Mouse (Mus musculus) neural tube, embryonic 12.5 days (tissue): ENCODE data around the gene Tmem115. TPM values are rescaled to one million over a fixed set of nuclear protein-coding genes. Genes with fewer than 3 reads are reported as not detected.

ENCODE experiments used
- ATAC-seq: fragments of 200-750 bp; cut with Nextera tagmentation; 2 replicates; pipeline ENCODE4 v1.8.0; 2017; ENCODE audit warnings: low read depth, mild to moderate bottlenecking, moderate TSS enrichment, moderate library complexity; ENCODE audit not compliant: low FRiP score
- H3K27ac ChIP-seq: fragments of 300-500 bp; sonication (generic); 2 replicates; pipeline ENCODE4 v1.5.1; 2016
- H3K27me3 ChIP-seq: fragments of 300-500 bp; sonication (generic); replicated peaks from 2 replicates; pipeline ENCODE4 v1.6.1; 2016; ENCODE audit warnings: mild to moderate bottlenecking
- H3K36me3 ChIP-seq: fragments of 300-500 bp; sonication (generic); 2 replicates; pipeline ENCODE4 v1.6.1; 2016; ENCODE audit warnings: mild to moderate bottlenecking
- H3K4me1 ChIP-seq: fragments of 300-500 bp; sonication (generic); 2 replicates; pipeline ENCODE4 v1.6.1; 2016
- H3K4me2 ChIP-seq: fragments of 300-500 bp; sonication (generic); replicated peaks from 2 replicates; pipeline ENCODE4 v1.6.1; 2016; ENCODE audit warnings: mild to moderate bottlenecking
- H3K4me3 ChIP-seq: fragments of 300-500 bp; sonication (generic); 2 replicates; pipeline ENCODE4 v1.5.1; 2016
- H3K9ac ChIP-seq: fragments of 300-500 bp; sonication (generic); 2 replicates; pipeline ENCODE4 v1.6.1; 2016; ENCODE audit warnings: mild to moderate bottlenecking
- H3K9me3 ChIP-seq: fragments of 300-500 bp; sonication (generic); 2 replicates; pipeline ENCODE4 v1.6.1; 2016; ENCODE audit warnings: mild to moderate bottlenecking
- WGBS: fragments of 180-500 bp; shearing (Covaris S2); methylation state at CpG from one replicate; pipeline ENCODE4 v1.1.7; 2016; 5-methylcytosine and 5-hydroxymethylcytosine counted together
- polyA plus RNA-seq: library from polyadenylated mRNA; unstranded; fragments of >200 nt; fragmentation: Nextera tagmentation; extraction: Ambion mirVana; gene quantifications from 2 replicates; pipeline ENCODE4 v1.2.1, GENCODE M21; 2016

Gene Tmem115
- polyA plus RNA-seq, 1 experiment from 2014 or later = 48.4 TPM

- Histone ChIP-seq H3K4me3 (no peak overlapping the region), H3K36me3 (peaks cover 32% of the 10 kb centered on the region), H3K27me3 (peaks cover 9% of the 10 kb centered on the region), H3K4me2 (no peak overlapping the region), H3K27ac (no peak overlapping the region), H3K4me1 (peaks cover 34% of the 10 kb centered on the region), H3K9me3 (no peaks in the 10 kb centered on the region), H3K9ac (no peak overlapping the region)
- 96% methylated on average over 17 of the region's 17 CpGs for WGBS
- no peak for ATAC-seq
Observed at GRCm38 (mm10) chr9:107544196-107544700, 10.5 kb downstream of the Tmem115 start.

DNA sequence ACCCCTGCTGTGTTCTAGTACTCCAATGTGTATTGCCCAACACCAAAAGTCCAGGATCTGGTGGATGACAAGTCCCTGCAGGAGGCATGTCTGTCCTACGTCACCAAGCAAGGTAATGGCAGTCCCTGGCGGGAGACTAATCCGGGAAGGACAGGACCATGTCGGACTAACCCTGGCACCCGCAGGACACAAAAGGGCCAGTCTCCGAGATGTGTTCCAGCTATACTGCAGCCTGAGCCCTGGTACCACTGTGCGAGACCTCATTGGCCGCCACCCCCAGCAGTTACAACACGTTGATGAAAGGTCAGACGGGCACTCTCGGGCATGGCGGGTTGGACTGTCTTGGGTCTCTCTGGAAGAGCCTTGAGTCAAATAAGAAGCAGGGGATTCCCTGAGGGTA is 11.0 kb downstream of the Tmem115 start:
- H3K27ac ChIP-seq = no peak overlapping the region
- no peak for ATAC-seq
- H3K4me1 ChIP-seq = peaks cover 34% of the 10 kb centered on the region
- peaks cover 14% of the 10 kb centered on the region for H3K27me3 ChIP-seq
- no peaks in the 10 kb centered on the region for H3K9me3 ChIP-seq
- H3K36me3 ChIP-seq = peaks cover 27% of the 10 kb centered on the region
- no peak overlapping the region for H3K4me2 ChIP-seq
- H3K4me3 ChIP-seq = no peak overlapping the region
- H3K9ac ChIP-seq = no peak overlapping the region
- 92% methylated on average over 12 of the region's 12 CpGs for WGBS

- peaks cover 34% of the 10 kb centered on the region for H3K4me1 ChIP-seq
- H3K4me3 ChIP-seq = no peak overlapping the region
- H3K27me3 ChIP-seq = peaks cover 19% of the 10 kb centered on the region
- H3K9me3 ChIP-seq = no peaks in the 10 kb centered on the region
- H3K4me2 ChIP-seq = no peak overlapping the region
- 87% methylated on average over 10 of the region's 10 CpGs for WGBS
- H3K9ac ChIP-seq = no peak overlapping the region
- peaks cover 23% of the 10 kb centered on the region for H3K36me3 ChIP-seq
- no peak for ATAC-seq
- H3K27ac ChIP-seq = no peak overlapping the region
Observed at GRCm38 (mm10) chr9:107545199-107545598, 11.5 kb downstream of the Tmem115 start.

DNA sequence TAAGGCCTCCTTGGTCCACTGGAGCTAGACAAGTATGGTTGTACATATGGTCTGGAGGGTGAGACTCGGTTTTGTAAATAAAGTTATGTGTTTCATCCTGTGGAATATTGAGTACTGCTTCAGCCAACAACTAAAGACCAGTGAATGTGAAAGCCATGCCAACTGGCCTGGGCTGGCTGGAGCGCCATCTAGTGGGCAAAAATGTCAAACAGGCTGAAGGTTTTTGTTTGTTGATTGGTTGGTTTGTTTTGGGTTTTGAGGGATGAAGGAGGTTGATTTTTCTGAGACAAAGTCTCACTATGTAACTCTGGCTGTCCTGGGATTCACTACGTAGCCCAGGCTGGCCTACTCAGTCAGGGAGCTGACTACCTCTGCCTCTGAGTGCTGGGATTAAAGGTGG is 11.9 kb downstream of the Tmem115 start:
- Histone ChIP-seq H3K27ac (no peak overlapping the region), H3K4me2 (no peak overlapping the region), H3K27me3 (peaks cover 23% of the 10 kb centered on the region), H3K4me3 (no peak overlapping the region), H3K9ac (no peak overlapping the region), H3K36me3 (peaks cover 21% of the 10 kb centered on the region), H3K9me3 (no peaks in the 10 kb centered on the region), H3K4me1 (peaks cover 34% of the 10 kb centered on the region)
- 9% methylated on average over 3 of the region's 3 CpGs for WGBS
- no peak for ATAC-seq

GRCm38 (mm10) chr9:107547026-107547425 is 13.3 kb downstream of the Tmem115 start, which contains the start of gene Zmynd10:
Gene Zmynd10, plus strand, starts transcription at chr9:107547298.
- Histone ChIP-seq H3K9me3 (no peaks in the 10 kb centered on the region), H3K4me3 (no peak within 1 kb of the TSS), H3K36me3 (peaks cover 21% of the 10 kb centered on the region), H3K27ac (no peak within 1 kb of the TSS), H3K9ac (0 out of 2 replicates have a peak within 1 kb of the TSS, but pooled peaks have one; percentile 13), H3K4me1 (peaks cover 37% of the 10 kb centered on the region), H3K27me3 (peaks cover 37% of the 10 kb centered on the region), H3K4me2 (peak within 1 kb of the TSS; percentile 54)
- peak; percentile 57 for ATAC-seq
- WGBS = 4% methylated on average over 20 of the region's 20 CpGs

- 84% methylated on average over 5 of the region's 5 CpGs for WGBS
Observed at GRCm38 (mm10) chr9:107547957-107548356, 14.2 kb downstream of the Tmem115 start.

DNA sequence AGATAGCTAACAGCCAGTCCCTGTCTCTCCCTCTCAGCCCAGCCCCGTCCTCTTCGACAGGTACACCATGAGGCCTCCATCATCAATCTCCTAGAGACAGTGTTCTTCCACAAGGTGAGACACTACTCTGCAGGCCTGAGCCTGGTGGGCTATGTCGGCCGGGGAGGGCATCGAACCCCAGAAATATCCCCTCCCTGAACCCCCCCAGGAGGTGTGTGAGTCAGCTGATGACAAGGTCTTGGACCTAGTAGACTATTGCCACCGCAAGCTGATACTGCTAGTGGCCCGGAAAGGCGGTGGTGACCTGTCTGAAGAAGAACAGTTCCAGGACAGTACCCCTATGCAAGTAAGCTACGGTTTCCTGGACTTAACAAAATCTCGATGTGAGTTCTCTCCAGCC is 15.1 kb downstream of the Tmem115 start:
- peaks cover 40% of the 10 kb centered on the region for H3K4me1 ChIP-seq
- ATAC-seq = no peak
- H3K27me3 ChIP-seq = peaks cover 48% of the 10 kb centered on the region

More at GRCm38 (mm10) chr9:107547957-107548356, 14.2 kb downstream of the Tmem115 start:
- H3K9ac ChIP-seq = no peak overlapping the region
- H3K4me3 ChIP-seq = no peak overlapping the region
- no peak overlapping the region for H3K4me2 ChIP-seq
- H3K9me3 ChIP-seq = no peaks in the 10 kb centered on the region
- H3K27ac ChIP-seq = no peak overlapping the region
- peaks cover 33% of the 10 kb centered on the region for H3K4me1 ChIP-seq
- H3K36me3 ChIP-seq = peaks cover 21% of the 10 kb centered on the region
- H3K27me3 ChIP-seq = peaks cover 46% of the 10 kb centered on the region
- no peak for ATAC-seq

GRCm38 (mm10) chr9:107549297-107550074 is 15.7 kb downstream of the Tmem115 start:
- H3K36me3 ChIP-seq = peaks cover 8% of the 10 kb centered on the region
- H3K9ac ChIP-seq = no peak overlapping the region
- H3K9me3 ChIP-seq = no peaks in the 10 kb centered on the region
- no peak overlapping the region for H3K27ac ChIP-seq
- H3K27me3 ChIP-seq = peaks cover 48% of the 10 kb centered on the region
- H3K4me1 ChIP-seq = peaks cover 43% of the 10 kb centered on the region
- no peak for ATAC-seq
- H3K4me3 ChIP-seq = no peak overlapping the region
- 91% methylated on average over 20 of the region's 20 CpGs for whole genome bisulfite sequencing
- H3K4me2 ChIP-seq = no peak overlapping the region

More for the DNA sequence above, 15.1 kb downstream of the Tmem115 start:
- Histone ChIP-seq H3K27ac (no peak overlapping the region), H3K36me3 (peaks cover 15% of the 10 kb centered on the region), H3K9ac (no peak overlapping the region), H3K4me2 (no peak overlapping the region), H3K9me3 (no peaks in the 10 kb centered on the region), H3K4me3 (no peak overlapping the region)
- WGBS = 91% methylated on average over 10 of the region's 10 CpGs

GRCm38 (mm10) chr9:107550491-107551116 is 16.9 kb downstream of the Tmem115 start:
- Histone ChIP-seq H3K27me3 (peaks cover 48% of the 10 kb centered on the region), H3K27ac (no peak overlapping the region), H3K4me2 (peak overlapping the region; percentile 73)

GRCm38 (mm10) chr9:107551117-107551889 is 17.6 kb downstream of the Tmem115 start, which contains the start of gene Rassf1:
Gene Rassf1, plus strand, starts transcription at chr9:107551555.
- Histone ChIP-seq H3K9ac (peak within 1 kb of the TSS; percentile 55), H3K36me3 (no peaks in the 10 kb centered on the region), H3K4me3 (peak within 1 kb of the TSS; percentile 35), H3K4me2 (peak within 1 kb of the TSS; percentile 73), H3K27ac (no peak within 1 kb of the TSS), H3K4me1 (peaks cover 55% of the 10 kb centered on the region), H3K27me3 (peaks cover 48% of the 10 kb centered on the region), H3K9me3 (no peaks in the 10 kb centered on the region)
- ATAC-seq = no peak
- WGBS = under 1% methylated on average over 62 of the region's 63 CpGs

More at GRCm38 (mm10) chr9:107550491-107551116, 16.9 kb downstream of the Tmem115 start:
- Histone ChIP-seq H3K4me3 (no peak overlapping the region; the same call in 1 of the 2 replicates), H3K4me1 (peaks cover 48% of the 10 kb centered on the region), H3K9me3 (no peaks in the 10 kb centered on the region), H3K36me3 (no peaks in the 10 kb centered on the region), H3K9ac (no peak overlapping the region)
- 23% methylated on average over 23 of the region's 23 CpGs for WGBS
- ATAC-seq = no peak

GRCm38 (mm10) chr9:107551890-107552355 is 18.2 kb downstream of the Tmem115 start:
- Histone ChIP-seq H3K4me3 (peak overlapping the region; percentile 35; the same call in 1 of the 2 replicates), H3K4me2 (peak overlapping the region; percentile 73), H3K9me3 (no peaks in the 10 kb centered on the region), H3K27ac (no peak overlapping the region), H3K9ac (peak overlapping the region; percentile 55), H3K4me1 (peaks cover 54% of the 10 kb centered on the region), H3K36me3 (peaks cover 4% of the 10 kb centered on the region; the same call in 1 of the 2 replicates), H3K27me3 (peaks cover 48% of the 10 kb centered on the region)
- no peak for ATAC-seq
- 4% methylated on average over 8 of the region's 8 CpGs for WGBS
